Mouse (Mus musculus): ENCODE results near the gene Apoa2. TPM values are rescaled to one million over a fixed set of nuclear protein-coding genes. Genes with fewer than 3 reads are reported as not detected.
A peak's percentile ranks its signal among the peaks of the same experiment; 100 is the strongest.
"Not testable (repeated sequence)": the region's sequence is repeated elsewhere in the genome, so short reads cannot be mapped to it uniquely, and the experiment has no call there.

Gene Apoa2
- total RNA-seq, 2 experiments from 2014 or later = 0.75 to 2.0 TPM

- intact Hi-C loops (cut with DNase I) = no loop called here
These were observed 8.2 kb downstream of the Apoa2 start for GRCm38 (mm10) chr1:171232800-171233730.

GRCm38 (mm10) chr1:171234126-171234525 lies 9.3 kb downstream of the Apoa2 start, which contains the start of gene Fcer1g:
Gene Fcer1g, minus strand, starts transcription at chr1:171234365.
- peak; percentile 49 to 52 for DNase-seq
- intact Hi-C loops (cut with DNase I) = no loop called here

More at GRCm38 (mm10) chr1:171232800-171233730, 8.2 kb downstream of the Apoa2 start:
- DNase-seq = no peak

- DNase-seq = no peak
- intact Hi-C loops (cut with DNase I) = no loop called here
These were observed 9.7 kb downstream of the Apoa2 start for GRCm38 (mm10) chr1:171234538-171234937.

GRCm38 (mm10) chr1:171235791-171236190 lies 10.9 kb downstream of the Apoa2 start:
- intact Hi-C loops (cut with DNase I) = no loop called here
- DNase-seq = no peak

- no peak for DNase-seq
- intact Hi-C loops (cut with DNase I) = no loop called here
These were observed 12.6 kb downstream of the Apoa2 start for GRCm38 (mm10) chr1:171237438-171237837.

- peak; percentile 58 to 63 for DNase-seq
- intact Hi-C loops (cut with DNase I) = no loop called here
These were observed 13.6 kb downstream of the Apoa2 start for GRCm38 (mm10) chr1:171238463-171238862.

GRCm38 (mm10) chr1:171239992-171240744 lies 15.3 kb downstream of the Apoa2 start:
- intact Hi-C loops (cut with DNase I) = no loop called here
- DNase-seq = peak; percentile 52 to 56

- intact Hi-C loops (cut with DNase I) = no loop called here
- no peak for DNase-seq
These were observed 16.1 kb downstream of the Apoa2 start for GRCm38 (mm10) chr1:171240911-171241310.

GRCm38 (mm10) chr1:171241952-171242351 lies 17.1 kb downstream of the Apoa2 start:
- intact Hi-C loops (cut with DNase I); DNase-seq: not testable (repeated sequence)

GRCm38 (mm10) chr1:171245353-171245752 lies 20.5 kb downstream of the Apoa2 start:
- intact Hi-C loops (cut with DNase I) = loop anchor here (5.0 kb wide), 1 partner anchor 87 kb away; no protein-coding TSS in a partner anchor
- DNase-seq = no peak

- DNase-seq = peak; percentile 96 to 97
- intact Hi-C loops (cut with DNase I) = loop anchor here (2.0 to 5.0 kb wide), 3 partner anchors 24 to 85 kb away; partner anchors contain the start of genes B4galt3 and Tomm40l
These were observed 22.0 kb downstream of the Apoa2 start for GRCm38 (mm10) chr1:171246709-171247452.

GRCm38 (mm10) chr1:171247453-171247841 lies 22.6 kb downstream of the Apoa2 start:
- intact Hi-C loops (cut with DNase I) = loop anchor here (2.0 to 5.0 kb wide), 3 partner anchors 23 to 85 kb away; partner anchors contain the start of genes B4galt3 and Tomm40l
- DNase-seq = no peak

GRCm38 (mm10) chr1:171247916-171248315 lies 23.1 kb downstream of the Apoa2 start:
- intact Hi-C loops (cut with DNase I) = loop anchor here (2.0 to 5.0 kb wide), 3 partner anchors 23 to 84 kb away; partner anchors contain the start of genes B4galt3 and Tomm40l
- no peak for DNase-seq

- no peak for DNase-seq
- intact Hi-C loops (cut with DNase I) = loop anchor here (5.0 kb wide), 1 partner anchor 84 kb away; no protein-coding TSS in a partner anchor
These were observed 23.8 kb downstream of the Apoa2 start for GRCm38 (mm10) chr1:171248386-171249226.

- peak; percentile 55 to 62 for DNase-seq
- intact Hi-C loops (cut with DNase I) = loop anchor here (5.0 kb wide), 1 partner anchor 82 kb away; no protein-coding TSS in a partner anchor
These were observed 25.2 kb downstream of the Apoa2 start, which contains the start of gene Adamts4 for GRCm38 (mm10) chr1:171249913-171250600. Gene Adamts4, plus strand, starts transcription at chr1:171250421.

- DNase-seq = no peak
- intact Hi-C loops (cut with DNase I) = no loop called here
These were observed 26.1 kb downstream of the Apoa2 start, which contains the start of gene Ndufs2 for GRCm38 (mm10) chr1:171250680-171251593. Gene Ndufs2, minus strand, starts transcription at chr1:171251388.

GRCm38 (mm10) chr1:171251594-171252324 lies 26.9 kb downstream of the Apoa2 start:
- no peak for DNase-seq
- intact Hi-C loops (cut with DNase I) = no loop called here

Measured in heart, postnatal 36 days (tissue).